Mouse (Mus musculus) testis, adult 2 months (tissue): ENCODE data around the gene Atp1b1.

Experiments used
- CTCF ChIP-seq: fragments of 200-500 bp; IDR thresholded peaks from 2 replicates; pipeline ENCODE4 v1.5.1; 2012; ENCODE audit warnings: low read depth, mild to moderate bottlenecking, inconsistent platforms, low read length, moderate library complexity; ENCODE audit not compliant: control insufficient read depth, insufficient read depth, insufficient replicate concordance
- POLR2A ChIP-seq: fragments of 200-500 bp; IDR thresholded peaks from 2 replicates; pipeline ENCODE4 v1.6.1; 2012; ENCODE audit warnings: low read depth, mild to moderate bottlenecking, inconsistent platforms, low read length, moderate library complexity; ENCODE audit not compliant: control insufficient read depth

- TF ChIP-seq CTCF (no peak), POLR2A (no peak)
Observed at GRCm38 (mm10) chr1:164412906-164413305, 45.2 kb downstream of the Atp1b1 start.
